Mouse (Mus musculus) MN1 (cell line): ENCODE data around the gene Erc2.

Experiments
- DNase-seq: peaks from one replicate; pipeline ENCODE4 v3.0.0-alpha.2; 2016; ENCODE audit warnings: low spot score

Erc2 gene

GRCm38 (mm10) chr14:27667016-27667852, 45.0 kb downstream of the Erc2 start:
- DNase-seq, result no peak

- DNase-seq, result no peak
Measured at GRCm38 (mm10) chr14:27668151-27668550, 45.9 kb downstream of the Erc2 start.

- DNase-seq, result no peak
Measured at GRCm38 (mm10) chr14:27669939-27670338, 47.7 kb downstream of the Erc2 start.

GRCm38 (mm10) chr14:27672761-27673160, 50.5 kb downstream of the Erc2 start:
- DNase-seq, result no peak

GRCm38 (mm10) chr14:27674096-27674495, 51.9 kb downstream of the Erc2 start:
- no peak for DNase-seq

- no peak for DNase-seq
Measured at GRCm38 (mm10) chr14:27674561-27674960, 52.3 kb downstream of the Erc2 start.

GRCm38 (mm10) chr14:27675071-27675470, 52.8 kb downstream of the Erc2 start:
- no peak for DNase-seq

GRCm38 (mm10) chr14:27682368-27683052, 60.3 kb downstream of the Erc2 start:
- no peak for DNase-seq

GRCm38 (mm10) chr14:27695781-27696180, 73.6 kb downstream of the Erc2 start:
- DNase-seq, result no peak

GRCm38 (mm10) chr14:27717364-27717763, 95.1 kb downstream of the Erc2 start:
- no peak for DNase-seq

GRCm38 (mm10) chr14:27719601-27720000, 97.4 kb downstream of the Erc2 start:
- no peak for DNase-seq

GRCm38 (mm10) chr14:27720944-27721343, 98.7 kb downstream of the Erc2 start:
- no peak for DNase-seq

GRCm38 (mm10) chr14:27721759-27722158, 99.5 kb downstream of the Erc2 start:
- no peak for DNase-seq

GRCm38 (mm10) chr14:27727541-27727940, 105.3 kb downstream of the Erc2 start:
- no peak for DNase-seq

- peak; percentile 86 for DNase-seq
Measured at GRCm38 (mm10) chr14:27731086-27731485, 108.9 kb downstream of the Erc2 start.

GRCm38 (mm10) chr14:27739436-27739835, 117.2 kb downstream of the Erc2 start:
- no peak for DNase-seq

GRCm38 (mm10) chr14:27741248-27741916, 119.2 kb downstream of the Erc2 start:
- DNase-seq, result peak; percentile 74

- peak; percentile 54 for DNase-seq
Measured at GRCm38 (mm10) chr14:27754340-27754739, 132.1 kb downstream of the Erc2 start.

- no peak for DNase-seq
Measured at GRCm38 (mm10) chr14:27756901-27757300, 134.7 kb downstream of the Erc2 start.

- no peak for DNase-seq
Measured at GRCm38 (mm10) chr14:27758230-27758629, 136.0 kb downstream of the Erc2 start.

- DNase-seq, result no peak
Measured at GRCm38 (mm10) chr14:27759069-27759628, 136.9 kb downstream of the Erc2 start.

GRCm38 (mm10) chr14:27759982-27760381, 137.8 kb downstream of the Erc2 start:
- no peak for DNase-seq
